Mouse (Mus musculus) cerebellum, adult 2 months (tissue): Measurements from ENCODE around the gene Sprr2k. TPM values are rescaled to one million over a fixed set of nuclear protein-coding genes. Genes with fewer than 3 reads are reported as not detected.

Source experiments
- DNase-seq, 2 experiments: peaks; one replicate each; pipeline ENCODE4 v3.0.0; 2021
- H3K27ac ChIP-seq: fragments of 200-500 bp; 2 replicates; pipeline ENCODE4 v1.5.1; 2012; ENCODE audit warnings: low read length, control low read depth, inconsistent platforms; ENCODE audit not compliant: insufficient read depth
- H3K27me3 ChIP-seq: fragments of 200-500 bp; 2 replicates; pipeline ENCODE4 v1.6.1; 2012; ENCODE audit warnings: inconsistent platforms, mild to moderate bottlenecking, low read length, moderate library complexity; ENCODE audit not compliant: control insufficient read depth, insufficient read depth
- H3K4me1 ChIP-seq: fragments of 200-500 bp; 2 replicates; pipeline ENCODE4 v1.6.1; 2011; ENCODE audit warnings: low read length; ENCODE audit not compliant: control insufficient read depth, insufficient read depth
- H3K4me3 ChIP-seq: fragments of 200-500 bp; replicated peaks from 2 replicates; pipeline ENCODE3; 2011; ENCODE audit warnings: mild to moderate bottlenecking, low read depth, low read length, control low read depth; ENCODE audit not compliant: insufficient read depth
- CTCF ChIP-seq: fragments of 200-500 bp; IDR thresholded peaks from 2 replicates; pipeline ENCODE4 v1.5.1; 2011; ENCODE audit warnings: low read depth, mild to moderate bottlenecking, control low read depth, low read length, moderate library complexity, borderline replicate concordance; ENCODE audit not compliant: insufficient read depth
- POLR2A ChIP-seq: fragments of 200-500 bp; IDR thresholded peaks from 2 replicates; pipeline ENCODE4 v1.6.1; 2011; ENCODE audit warnings: low read length, control low read depth, borderline replicate concordance; ENCODE audit not compliant: insufficient read depth
- WGBS: fragments of 180-500 bp; shearing (Covaris S2); methylation state at CpG from one replicate; pipeline ENCODE4 v1.1.7; 2018; 5-methylcytosine and 5-hydroxymethylcytosine counted together
- polyA plus RNA-seq: library from polyadenylated mRNA; depleted of rRNA; stranded (reverse); fragments of >200 nt; gene quantifications from 2 replicates; pipeline ENCODE4 v1.2.3, GENCODE M21; 2012; rRNA removed

Sprr2k gene
- polyA plus RNA-seq, result not detected in 2 replicates

GRCm38 (mm10) chr3:92432282-92432681 is at the start of gene Sprr2k:
Gene Sprr2k, plus strand, starts transcription at chr3:92432582.
- 89% methylated on average over 2 of the region's 2 CpGs for WGBS
- H3K27ac ChIP-seq, result no peak within 1 kb of the TSS
- DNase-seq, result no peak
- TF ChIP-seq CTCF (no peak), POLR2A (no peak)
- no peak within 1 kb of the TSS for H3K4me3 ChIP-seq
- no peaks in the 10 kb centered on the region for H3K4me1 ChIP-seq
- no peaks in the 10 kb centered on the region for H3K27me3 ChIP-seq

- TF ChIP-seq POLR2A (no peak), CTCF (no peak)
- WGBS, result 72% methylated on average over 1 of the region's 1 CpGs
These were observed 47.0 kb upstream of the Sprr2k start, which contains the start of gene Sprr2h for GRCm38 (mm10) chr3:92385385-92385784. Gene Sprr2h, plus strand, starts transcription at chr3:92385685.

GRCm38 (mm10) chr3:92394301-92394700 is 38.1 kb upstream of the Sprr2k start:
- DNase-seq, result no peak
- no peak overlapping the region for H3K27ac ChIP-seq
- no peak for TF ChIP-seq CTCF
- no peak for TF ChIP-seq POLR2A
- H3K4me3 ChIP-seq, result no peak overlapping the region
- 45% methylated on average over 1 of the region's 1 CpGs for WGBS
- no peaks in the 10 kb centered on the region for H3K4me1 ChIP-seq
- no peaks in the 10 kb centered on the region for H3K27me3 ChIP-seq

More at GRCm38 (mm10) chr3:92385385-92385784, 47.0 kb upstream of the Sprr2k start, which contains the start of gene Sprr2h:
- Histone ChIP-seq H3K4me1 (no peaks in the 10 kb centered on the region), H3K4me3 (no peak within 1 kb of the TSS), H3K27me3 (no peaks in the 10 kb centered on the region), H3K27ac (no peak within 1 kb of the TSS)
- DNase-seq, result no peak

- Histone ChIP-seq H3K4me3 (no peak within 1 kb of the TSS), H3K27me3 (no peaks in the 10 kb centered on the region), H3K27ac (no peak within 1 kb of the TSS), H3K4me1 (no peaks in the 10 kb centered on the region)
- TF ChIP-seq CTCF (no peak), POLR2A (no peak)
- 93% methylated on average over 2 of the region's 2 CpGs for WGBS
- DNase-seq, result no peak
These were observed 24.7 kb upstream of the Sprr2k start, which contains the start of gene Sprr2i for GRCm38 (mm10) chr3:92407691-92408090. Gene Sprr2i, plus strand, starts transcription at chr3:92407991.

- no peak within 1 kb of the TSS for H3K27ac ChIP-seq
- H3K4me1 ChIP-seq, result no peaks in the 10 kb centered on the region
- H3K27me3 ChIP-seq, result no peaks in the 10 kb centered on the region
- no peak within 1 kb of the TSS for H3K4me3 ChIP-seq
- no peak for DNase-seq
- WGBS, result 94% methylated on average over 2 of the region's 2 CpGs
- no peak for TF ChIP-seq POLR2A
- no peak for TF ChIP-seq CTCF
These were observed 14.6 kb upstream of the Sprr2k start, which contains the start of gene Sprr2j-ps for GRCm38 (mm10) chr3:92417782-92418181. Gene Sprr2j-ps, plus strand, starts transcription at chr3:92418082.

DNA sequence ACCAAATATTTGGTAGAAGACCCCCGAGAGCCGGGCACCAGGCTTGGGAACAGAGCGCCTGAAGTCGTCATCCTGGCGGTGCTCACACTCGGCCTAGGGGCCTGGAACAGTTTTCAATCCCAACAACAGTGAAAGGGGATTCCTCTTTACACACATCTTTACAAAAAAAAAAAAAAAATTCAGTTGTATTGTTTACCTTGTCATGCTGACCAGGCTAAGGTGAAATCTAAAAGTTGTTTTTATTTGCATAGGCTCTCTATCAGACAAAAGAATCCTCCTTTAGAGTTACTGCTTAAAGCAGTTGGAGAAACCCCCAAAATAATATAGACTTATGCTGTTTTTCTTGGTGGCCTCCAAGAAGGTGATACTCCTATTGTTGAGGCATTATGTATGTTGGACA is 3.1 kb upstream of the Sprr2k start, which contains the start of gene Gm9774:
TSS of gene Gm9774 (minus strand) at position 101 of the 400 bp plus-strand sequence.
- no peak for DNase-seq

DNA sequence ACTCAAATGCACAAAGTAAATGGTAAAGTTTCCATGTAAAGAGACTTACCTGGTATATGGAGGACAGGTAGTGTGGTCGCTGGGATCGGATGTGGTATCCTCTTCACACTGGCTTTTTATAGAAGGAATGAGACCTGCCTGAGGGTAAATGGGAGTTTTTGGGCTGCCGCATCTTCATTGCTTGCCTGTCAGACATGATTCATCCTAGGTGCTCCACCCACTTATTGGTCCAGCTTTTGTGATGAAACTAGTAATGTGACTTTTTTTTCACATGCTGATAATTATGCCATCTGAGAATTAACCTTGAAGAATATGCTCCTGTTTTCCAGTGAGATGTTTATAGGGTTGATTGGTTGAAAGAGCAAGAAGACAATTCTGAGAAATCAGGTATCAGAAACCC is 6.3 kb downstream of the Sprr2k start, which contains the start of gene Sprr1b:
TSS of gene Sprr1b (minus strand) at position 101 of the 400 bp plus-strand sequence.
- Histone ChIP-seq H3K4me1 (no peaks in the 10 kb centered on the region), H3K27ac (no peak within 1 kb of the TSS), H3K4me3 (no peak within 1 kb of the TSS), H3K27me3 (no peaks in the 10 kb centered on the region)
- no peak for DNase-seq
- TF ChIP-seq POLR2A, result no peak
- TF ChIP-seq CTCF, result no peak
- 93% methylated on average over 3 of the region's 3 CpGs for WGBS

More for the DNA sequence above, 3.1 kb upstream of the Sprr2k start, which contains the start of gene Gm9774:
- Histone ChIP-seq H3K4me3 (no peak within 1 kb of the TSS), H3K4me1 (no peaks in the 10 kb centered on the region), H3K27ac (no peak within 1 kb of the TSS), H3K27me3 (no peaks in the 10 kb centered on the region)
- 89% methylated on average over 6 of the region's 6 CpGs for WGBS
- no peak for TF ChIP-seq CTCF

DNA sequence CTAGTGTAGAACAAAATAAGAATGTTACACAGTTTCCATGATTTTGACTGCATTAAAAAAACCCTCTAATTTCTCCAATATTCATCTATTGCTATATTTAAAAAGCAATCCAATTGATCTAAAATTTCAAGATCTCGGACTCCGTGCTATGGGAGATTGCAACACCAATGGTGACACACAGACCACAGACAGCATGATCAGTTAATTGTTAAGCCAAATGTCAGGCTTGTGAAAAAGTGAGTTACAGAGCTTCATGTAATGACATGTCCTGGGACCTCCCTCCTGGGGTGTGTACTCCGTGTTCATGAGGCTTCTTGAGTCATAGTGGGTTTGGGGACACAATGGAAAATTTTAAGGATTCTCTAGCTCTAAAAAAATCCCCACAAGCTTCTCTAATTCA is 7.8 kb downstream of the Sprr2k start:
- H3K27me3 ChIP-seq, result no peaks in the 10 kb centered on the region
- no peak for DNase-seq
- H3K4me3 ChIP-seq, result no peak overlapping the region
- TF ChIP-seq CTCF, result no peak
- no peak for TF ChIP-seq POLR2A
- WGBS, result 84% methylated on average over 3 of the region's 3 CpGs
- H3K27ac ChIP-seq, result no peak overlapping the region
- no peaks in the 10 kb centered on the region for H3K4me1 ChIP-seq
